Mouse (Mus musculus) urinary bladder, postnatal 14 days (tissue): ENCODE data around the gene Pskh1.
A peak's percentile ranks its signal among the peaks of the same experiment; 100 is the strongest.

Experiments
- DNase-seq: peaks from one replicate; pipeline ENCODE4 v3.0.0; 2021; ENCODE audit warnings: low spot score

Pskh1 gene

DNA sequence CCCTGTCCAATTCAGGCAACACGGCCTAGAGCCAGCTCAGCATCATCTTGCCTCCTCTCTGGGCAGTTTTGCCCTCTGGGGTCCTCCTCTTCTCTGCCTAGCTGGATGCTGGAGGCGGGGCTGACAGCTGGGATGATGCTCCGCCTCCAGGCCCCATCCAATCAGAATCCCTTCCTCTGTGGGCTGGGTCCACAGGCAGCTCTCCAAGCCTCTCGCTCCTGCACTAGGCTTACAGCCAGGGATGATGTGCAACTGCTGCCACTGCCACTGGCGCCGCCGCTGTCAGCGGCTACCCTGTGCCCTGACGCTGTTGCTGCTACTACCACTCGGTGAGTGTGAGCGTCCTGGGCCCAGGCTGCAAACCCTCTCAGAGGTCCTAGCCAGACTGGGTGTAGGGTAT lies 6.9 kb upstream of the Pskh1 start, which contains the start of gene Nrn1l:
Gene Nrn1l (plus strand): TSS at position 229 of the 400 bp plus-strand sequence.
- peak; percentile 70 for DNase-seq

DNA sequence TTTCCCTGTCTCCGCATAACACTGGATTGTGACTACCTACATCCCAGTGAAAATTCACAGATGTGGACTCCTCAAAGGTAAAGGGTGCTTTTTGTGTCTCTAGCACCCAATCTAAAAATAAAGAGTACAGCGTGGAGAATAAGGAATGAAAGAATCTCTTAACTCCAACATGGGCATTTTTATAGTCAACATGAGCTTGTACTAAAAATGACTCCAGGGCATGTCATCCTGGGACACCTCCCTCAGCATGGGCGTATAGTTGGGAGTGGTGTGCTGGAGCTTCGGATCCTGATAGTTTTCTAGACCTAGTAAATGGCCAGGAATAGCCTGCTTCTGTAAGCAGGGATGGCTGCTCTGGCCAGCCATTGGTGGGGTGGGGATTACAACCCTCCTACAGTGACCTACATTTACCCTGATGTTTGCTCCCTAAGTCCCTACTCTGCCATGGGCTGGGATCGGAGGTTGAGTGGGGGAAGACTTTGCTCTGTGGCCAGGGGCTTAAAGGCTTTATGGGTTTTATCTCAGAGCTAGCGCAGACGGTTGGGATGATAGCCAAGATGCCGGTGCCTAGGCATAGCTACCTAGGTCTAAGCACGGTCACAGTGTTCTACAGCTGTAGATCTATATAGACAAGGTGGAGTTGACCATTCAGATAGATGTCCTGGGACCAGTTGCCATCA lies 2.3 kb upstream of the Pskh1 start:
- no peak for DNase-seq

DNA sequence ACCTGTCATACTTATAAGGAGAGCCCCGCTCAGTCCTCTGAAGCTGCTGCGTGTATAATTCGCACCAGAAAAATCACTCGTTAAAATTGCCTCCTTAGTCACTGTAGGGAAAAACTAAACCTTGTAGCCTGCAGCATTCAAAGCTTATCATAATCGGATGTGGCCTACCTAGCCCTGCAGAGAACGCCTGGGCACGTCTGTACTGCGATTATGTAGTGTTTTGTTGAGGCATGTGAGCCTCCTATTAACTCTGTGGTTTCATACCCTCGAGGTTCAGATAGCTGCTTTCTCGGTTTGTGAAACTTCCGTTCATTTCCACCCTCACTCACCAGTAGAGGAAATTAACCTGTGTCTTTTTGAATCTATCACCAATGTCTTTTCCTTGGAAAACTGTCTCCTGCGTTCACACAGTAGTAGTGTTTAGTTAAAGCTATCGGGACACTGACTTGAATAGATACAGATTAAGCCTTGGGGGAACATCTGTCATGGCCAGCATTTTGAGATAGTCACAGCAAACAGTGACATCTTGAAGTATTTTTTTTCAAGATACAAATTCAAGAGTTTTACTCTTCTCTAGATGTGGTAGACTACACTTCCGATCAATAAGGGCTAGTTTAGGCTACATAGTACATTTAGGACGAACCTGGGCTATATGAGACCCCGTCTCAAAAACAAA lies 838 bp downstream of the Pskh1 start:
- DNase-seq = no peak

DNA sequence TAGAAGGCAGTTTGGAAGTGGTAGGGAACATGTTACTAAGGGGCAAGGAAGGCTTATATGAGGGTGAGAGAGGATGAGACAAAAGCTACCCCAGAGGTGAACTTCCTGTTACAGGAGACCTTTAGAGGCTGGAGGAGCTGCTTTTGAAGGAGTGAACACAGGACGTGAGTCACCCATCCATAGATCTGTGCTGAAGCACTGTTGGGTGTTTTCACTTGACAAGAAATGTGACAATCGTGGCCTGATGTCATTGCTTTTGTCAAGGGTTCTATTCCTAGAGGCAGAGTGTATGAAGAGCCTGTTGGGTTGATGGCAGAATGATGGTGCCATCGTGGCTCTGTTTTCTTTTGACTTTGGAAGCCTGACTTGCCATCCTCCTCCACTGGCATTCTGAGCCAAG lies 19.1 kb downstream of the Pskh1 start:
- DNase-seq = no peak

DNA sequence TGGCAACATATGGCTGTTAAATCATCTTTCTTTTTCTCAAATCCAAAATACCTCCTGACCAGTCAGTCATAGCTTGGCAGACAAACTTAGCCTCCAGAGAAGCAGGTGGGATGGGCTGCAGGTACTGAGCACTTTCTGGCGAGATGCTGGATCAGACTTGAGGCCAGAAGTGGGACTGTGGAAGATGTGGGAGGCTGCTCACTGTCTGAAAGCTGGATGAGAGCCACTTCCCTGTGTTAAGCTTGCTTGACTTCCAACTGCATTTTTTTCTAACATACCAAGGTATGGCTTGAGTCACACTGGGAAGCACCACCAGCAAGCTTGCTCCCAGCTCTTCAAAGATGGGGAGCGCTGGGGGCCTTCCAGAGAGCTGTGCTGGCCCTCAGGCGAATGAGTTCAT lies 24.9 kb downstream of the Pskh1 start:
- DNase-seq = no peak

DNA sequence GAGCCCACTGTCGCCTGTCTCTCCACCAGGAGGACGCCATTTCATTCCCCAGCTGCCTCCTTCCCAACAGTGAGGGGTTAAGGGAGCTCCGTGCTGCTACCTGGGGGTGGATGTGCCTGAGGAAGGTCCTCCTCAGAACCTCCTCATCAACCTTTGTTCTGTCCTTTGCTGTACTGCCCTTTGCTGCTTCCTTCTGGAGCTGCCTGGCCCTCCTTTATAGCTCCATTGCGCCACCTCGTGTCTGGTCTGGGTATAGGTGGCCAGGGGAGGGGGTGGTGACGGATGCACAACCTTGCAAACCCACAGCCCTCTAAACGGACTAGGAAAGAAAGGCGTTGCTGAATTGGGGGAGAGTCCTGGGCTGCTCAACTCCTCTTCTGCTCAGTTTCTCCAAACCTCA lies 30.4 kb downstream of the Pskh1 start:
- DNase-seq = peak; percentile 86

DNA sequence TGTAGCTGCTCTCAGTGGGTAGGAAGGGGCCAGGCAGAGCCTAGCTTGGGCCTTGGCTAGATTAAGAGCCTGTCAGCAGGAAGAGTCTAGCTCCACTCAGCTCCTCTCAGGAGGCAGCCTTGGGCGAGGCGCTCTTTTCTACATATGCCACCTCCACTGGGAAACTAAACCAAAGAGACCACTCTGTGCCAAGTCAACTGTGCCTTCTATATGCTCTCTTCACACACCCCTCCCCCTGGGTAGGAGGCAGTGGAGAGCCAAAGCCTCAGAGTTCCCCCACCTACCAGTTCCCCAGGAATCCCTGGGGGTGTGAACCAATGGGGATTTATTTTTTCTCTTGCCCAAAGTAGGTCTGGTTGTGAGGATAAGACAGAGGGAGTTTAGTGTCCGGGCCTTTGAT lies 31.0 kb downstream of the Pskh1 start:
- no peak for DNase-seq

DNA sequence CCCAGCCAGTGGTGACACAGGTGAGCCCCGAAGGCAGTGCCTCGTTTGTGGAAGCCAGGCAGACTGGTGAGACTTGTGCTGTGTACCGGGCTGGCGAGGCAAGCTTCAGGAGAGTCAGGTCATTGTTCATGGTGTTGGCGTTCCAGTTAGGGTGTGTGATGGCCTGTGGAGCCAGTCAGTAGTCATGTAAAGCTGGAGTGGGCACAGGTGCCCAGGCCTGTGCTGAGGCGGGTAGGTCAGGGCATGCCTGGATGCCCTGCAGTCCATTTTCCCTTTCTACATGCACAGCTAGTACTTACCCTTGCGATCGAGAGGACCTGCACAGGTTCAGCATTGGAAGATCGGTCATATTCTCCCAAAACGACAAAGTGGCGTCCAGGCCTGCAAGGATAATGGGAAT lies 32.3 kb downstream of the Pskh1 start:
- DNase-seq = no peak

DNA sequence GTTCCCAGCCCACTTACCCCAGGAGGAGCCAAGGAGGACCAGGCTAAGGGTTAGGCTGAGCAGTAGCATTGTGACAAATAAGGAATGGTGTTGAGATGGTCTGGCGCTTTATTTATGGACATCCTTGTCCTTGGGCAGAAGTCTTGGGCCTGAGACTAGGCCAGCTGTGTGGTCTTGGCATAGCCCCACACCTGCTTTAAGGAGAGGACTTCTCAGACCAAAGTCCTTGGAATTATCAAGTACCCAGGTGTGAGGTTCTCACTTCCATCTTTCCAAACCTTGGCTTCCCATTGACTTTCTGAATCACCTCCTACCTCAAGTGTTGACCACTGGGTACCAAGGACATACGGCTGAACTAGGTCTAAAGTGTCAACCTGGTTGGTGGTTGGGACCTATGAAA lies 33.5 kb downstream of the Pskh1 start, which contains the start of gene Ctrl:
Gene Ctrl (minus strand): TSS at position 101 of the 400 bp plus-strand sequence.
- DNase-seq = no peak

DNA sequence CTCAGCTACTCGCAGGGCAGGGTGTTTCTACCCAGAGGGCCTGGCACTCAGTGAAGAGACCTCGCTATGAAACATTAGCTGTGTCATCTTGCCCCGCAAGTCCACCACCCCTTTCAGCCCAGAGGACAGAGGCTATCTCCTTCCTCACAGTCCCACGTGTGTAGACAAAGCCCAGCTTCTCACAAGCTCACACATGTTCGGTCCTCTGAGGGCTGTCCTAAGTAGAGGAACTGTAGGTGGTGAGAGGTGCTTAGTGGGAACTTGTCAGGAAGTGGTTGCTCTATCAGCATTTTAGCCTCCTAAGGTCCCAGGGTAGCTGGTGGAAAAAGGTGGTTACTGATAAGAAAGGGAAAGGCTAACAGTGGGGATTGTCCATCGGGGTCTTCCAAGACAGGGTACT lies 34.9 kb downstream of the Pskh1 start:
- no peak for DNase-seq

DNA sequence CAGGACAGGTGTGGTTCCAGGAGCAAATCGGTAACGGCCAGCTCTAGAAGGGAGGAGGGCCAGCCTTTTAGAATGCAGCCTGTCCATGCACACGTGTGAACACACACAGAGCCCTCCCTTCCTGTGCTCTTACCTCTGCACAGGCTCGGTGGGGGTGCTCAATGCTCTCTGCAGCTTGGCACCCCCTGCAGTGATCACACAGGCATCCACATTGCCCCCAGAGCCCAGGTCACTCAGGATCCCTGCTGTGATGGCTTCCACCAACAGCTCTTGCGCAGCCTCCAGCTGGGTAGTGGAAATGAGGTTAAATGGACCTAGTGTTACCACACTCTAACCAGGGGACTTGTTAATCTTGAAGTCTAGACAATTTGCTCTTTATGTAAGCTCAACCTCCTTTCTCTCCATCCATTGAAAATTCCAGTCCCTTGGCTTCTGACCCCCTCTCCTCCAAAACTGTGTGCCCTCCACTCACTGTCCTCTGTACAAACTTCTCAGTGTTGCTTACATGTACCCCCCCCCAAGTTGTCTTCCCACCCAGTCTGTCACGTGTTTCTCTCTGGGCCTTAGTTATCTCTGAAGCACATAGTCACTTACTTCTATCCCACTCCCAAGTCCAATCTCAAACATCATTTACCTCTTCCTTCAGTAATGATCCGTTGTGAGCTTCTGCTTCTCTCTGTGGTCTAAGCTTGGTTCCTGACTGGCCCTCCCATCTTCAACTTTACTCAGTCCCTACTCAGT lies 35.8 kb downstream of the Pskh1 start:
- DNase-seq = no peak

DNA sequence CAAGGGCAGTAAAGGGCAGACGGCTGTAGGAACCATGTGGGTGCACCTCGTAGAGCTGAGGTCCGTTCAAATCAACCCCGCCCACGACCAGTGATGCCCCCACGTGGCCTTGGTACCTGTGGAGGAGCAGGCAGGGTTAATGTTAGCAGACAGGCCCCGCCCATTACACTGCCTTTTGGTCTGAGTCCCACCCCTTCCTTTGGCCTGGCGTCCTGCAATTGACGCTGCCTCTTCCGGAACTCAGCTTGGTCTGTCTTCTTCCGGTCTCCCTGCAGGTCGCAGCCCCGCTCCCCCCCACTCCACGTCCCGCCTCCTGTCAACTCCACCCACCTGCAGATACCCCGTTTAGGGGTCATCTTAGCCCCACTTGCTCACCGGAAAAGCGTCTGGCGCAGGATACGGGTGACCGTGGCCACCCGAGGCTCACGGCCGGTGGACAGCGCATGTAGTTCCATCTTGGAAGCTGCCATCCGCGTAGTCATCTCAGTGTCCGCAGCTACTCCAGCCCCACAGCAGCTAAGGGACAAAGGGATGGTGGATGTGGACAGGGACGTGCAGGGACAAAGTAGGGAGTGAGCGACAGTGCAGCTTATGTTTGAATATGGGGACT lies 36.7 kb downstream of the Pskh1 start:
- peak; percentile 88 for DNase-seq

DNA sequence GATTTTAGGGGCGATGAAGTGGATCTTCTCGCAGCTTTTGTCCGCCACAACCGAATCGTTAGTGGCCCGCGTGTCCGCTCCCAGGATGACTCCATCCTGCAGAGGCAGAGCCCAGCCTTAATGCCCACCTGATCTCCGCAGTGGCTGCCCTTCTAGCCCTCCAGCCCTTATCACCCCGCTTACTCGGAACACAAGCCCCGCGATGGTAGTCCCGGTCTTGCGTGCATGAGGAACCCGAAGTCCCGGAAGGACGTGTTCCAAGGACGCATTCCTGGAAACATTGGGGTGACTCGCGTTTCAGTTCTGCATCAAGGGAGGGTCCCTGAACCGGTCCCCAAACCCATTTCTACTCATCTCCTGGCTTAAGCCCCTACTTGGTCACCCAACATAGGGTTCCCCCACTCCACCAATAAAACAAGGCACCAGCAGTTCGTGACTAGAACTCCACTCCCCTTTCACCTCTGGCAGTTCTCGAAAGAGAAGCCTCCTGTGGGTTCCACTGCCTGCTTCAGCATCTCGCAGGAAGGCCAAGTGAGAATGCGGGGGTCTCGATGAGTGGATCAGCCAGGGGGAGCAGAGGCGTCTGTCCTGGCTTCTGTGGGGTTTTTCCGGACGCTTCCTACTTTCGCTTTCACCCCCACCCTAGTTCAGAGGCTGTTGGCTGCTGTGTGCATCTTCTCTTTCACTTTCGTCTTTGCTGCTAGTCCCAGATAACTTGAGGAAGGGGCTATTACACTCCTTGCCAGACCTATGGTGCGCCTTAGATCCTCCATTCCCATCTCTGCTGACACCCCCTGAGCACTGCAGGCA lies 37.5 kb downstream of the Pskh1 start:
- DNase-seq = peak; percentile 30

DNA sequence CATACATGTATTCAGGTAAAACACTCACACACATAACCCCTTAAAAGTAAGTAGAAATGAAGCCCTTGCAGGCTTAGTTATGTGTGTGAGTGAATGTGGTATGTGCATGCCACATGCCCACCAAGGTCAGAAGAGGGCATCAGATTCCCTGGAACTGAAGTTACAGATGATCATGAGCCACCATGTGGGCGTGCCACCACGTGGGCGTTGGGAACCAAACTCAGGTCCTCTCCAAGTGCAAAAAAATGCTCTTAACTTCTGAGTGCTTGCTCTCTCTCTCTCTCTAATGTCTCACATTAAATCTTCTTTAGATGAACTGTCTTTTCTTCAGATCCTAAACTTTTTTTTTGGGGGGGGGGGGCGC lies 38.0 kb downstream of the Pskh1 start, which contains the start of gene Psmb10:
Gene Psmb10 (minus strand): TSS at position 139 of the 364 bp plus-strand sequence.
- DNase-seq = no peak

DNA sequence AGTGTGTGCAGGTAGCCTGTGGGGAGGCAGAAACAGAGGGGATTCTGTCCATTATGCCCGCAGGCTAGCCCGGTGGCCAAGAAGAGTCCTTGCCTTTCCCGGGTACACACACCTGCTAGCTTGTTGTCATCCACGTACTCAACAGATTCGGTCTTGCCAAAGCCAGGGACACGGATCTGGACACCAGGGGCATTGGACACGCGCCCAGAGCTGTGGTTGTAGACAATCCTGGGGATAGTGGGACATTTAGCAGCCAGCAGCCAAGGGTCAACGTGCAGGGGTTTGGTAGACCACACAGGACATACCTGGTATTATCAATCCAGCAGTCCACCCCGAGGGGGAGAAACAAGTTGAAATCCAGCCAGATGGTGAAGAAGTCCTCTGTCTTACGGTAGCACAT lies 41.8 kb downstream of the Pskh1 start:
- no peak for DNase-seq

DNA sequence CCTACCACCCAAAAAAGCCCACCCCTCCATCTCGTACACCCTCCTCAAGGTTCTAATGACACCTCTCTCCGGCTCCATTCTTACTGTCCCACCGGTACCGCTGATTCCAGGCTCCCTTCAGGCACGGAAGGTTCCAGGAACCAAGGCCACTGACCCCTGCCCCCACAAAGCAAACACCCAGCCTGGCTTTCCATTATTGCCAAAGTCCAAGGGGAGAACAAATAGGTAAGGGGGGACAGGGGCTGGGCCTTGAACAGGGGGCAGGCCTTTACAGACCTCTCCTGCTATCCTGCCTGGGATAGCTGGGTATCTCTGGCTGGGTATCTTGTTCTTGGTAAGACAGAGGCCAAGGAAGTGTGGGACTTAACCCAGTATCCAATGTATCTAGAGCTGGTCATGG lies 42.3 kb downstream of the Pskh1 start:
- no peak for DNase-seq

DNA sequence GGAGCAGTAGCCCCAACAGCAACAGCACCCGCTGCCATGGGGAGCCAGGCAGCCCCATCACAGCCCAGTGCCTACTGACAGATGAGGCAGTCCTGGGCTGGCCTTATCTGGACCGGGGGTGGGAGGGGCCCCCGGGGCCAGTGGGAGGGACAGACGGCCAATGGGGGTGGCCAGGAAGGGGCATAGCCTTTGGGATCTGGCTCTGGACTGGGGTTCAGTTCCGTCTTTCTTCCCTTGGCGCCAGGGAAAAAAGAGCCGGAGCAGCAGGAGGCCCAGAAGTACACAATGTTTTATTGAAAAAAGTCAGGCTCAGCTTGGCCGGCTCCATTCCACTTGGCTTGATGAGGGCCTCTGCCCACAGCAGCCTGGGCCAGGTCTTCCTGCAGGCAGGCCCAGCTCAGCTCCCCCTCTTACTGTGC lies 43.1 kb downstream of the Pskh1 start, which contains the start of gene Lcat:
Gene Lcat (minus strand): TSS at position 62 of the 419 bp plus-strand sequence.
- no peak for DNase-seq

DNA sequence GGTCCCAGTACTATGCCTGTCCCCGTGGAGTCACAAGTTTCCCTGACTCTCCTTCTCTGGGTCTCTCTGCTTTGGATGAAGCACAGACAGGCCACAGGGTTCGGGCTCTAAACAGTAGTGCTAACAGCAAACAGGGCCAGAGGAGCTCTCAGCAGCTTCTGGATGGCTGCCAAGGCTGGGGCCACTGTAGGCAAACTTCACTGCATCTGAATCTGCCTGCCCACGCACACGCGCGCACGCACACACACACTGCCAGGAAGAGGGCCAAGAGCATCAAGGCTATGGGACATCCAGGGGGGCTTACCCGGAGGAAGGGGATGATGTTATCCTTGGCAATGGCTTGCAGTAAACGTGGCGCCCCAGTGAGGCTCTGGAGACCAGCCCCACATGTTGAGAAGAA lies 49.1 kb downstream of the Pskh1 start:
- peak; percentile 56 for DNase-seq

DNA sequence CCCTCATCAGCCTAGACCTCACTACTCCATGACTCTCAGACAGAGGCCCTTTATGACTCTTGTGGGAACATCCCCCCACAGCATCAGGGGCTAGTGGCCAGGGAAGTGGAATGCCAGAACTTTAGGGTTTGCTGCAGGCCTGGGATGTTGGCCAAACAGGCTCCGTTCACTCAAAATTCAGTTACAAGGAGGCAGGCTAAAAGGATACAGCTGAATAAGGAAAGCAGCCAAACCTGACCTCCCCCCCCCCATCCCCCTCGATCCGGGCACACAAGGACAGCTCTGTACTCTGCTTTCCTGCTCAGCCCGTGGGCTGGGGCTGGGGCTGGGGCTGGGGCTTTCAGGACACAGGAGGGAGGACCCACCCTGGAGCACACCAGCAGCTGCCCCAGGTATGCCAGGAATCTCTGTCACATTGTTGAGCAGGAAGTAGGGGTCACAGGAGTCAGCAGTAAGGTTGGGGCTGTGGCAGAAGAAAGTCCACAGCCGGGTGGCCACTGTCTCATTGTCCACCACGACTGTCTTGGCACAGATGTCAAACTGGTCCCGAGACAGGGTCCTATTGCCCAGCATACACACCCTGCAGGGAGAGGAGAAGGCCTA lies 50.9 kb downstream of the Pskh1 start:
- peak; percentile 40 for DNase-seq

DNA sequence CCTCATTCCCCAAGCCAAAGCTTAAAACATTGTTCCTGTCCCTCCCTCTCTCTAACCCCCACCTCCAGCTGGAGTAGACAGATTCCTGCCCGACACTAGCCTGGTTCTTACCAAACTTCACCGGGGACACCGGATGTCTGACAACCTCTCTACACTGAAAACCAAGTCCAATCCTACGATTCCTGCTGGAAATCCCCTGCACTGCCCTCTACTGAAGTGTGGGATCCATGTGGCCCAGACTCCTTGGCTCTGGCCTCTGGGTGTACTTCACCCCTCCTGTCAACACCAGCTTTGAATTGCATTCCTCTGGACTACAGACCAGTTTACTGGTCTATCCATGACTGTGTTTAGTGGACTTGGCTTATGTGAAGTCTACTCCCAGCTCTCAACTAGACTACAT lies 56.3 kb downstream of the Pskh1 start:
- DNase-seq = no peak

DNA sequence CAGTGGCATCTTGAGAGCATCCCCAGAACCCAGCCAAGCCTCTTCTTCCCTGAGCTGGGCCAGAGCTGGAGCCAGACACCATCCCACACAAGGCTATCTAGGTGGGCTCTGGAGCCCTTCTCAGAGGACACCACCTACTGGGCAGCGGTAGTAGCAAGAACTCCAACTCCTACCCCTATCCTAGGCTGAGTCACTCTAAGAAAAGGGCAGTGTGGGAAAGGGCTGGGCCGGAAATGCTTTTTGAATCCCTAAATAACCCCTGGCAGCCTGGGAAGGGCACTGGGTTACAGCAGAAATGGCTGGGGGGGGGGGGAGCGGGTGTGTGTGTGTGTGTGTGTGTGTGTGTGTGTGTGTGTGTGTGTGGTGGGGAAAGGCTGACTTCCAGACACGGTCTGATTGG lies 57.6 kb downstream of the Pskh1 start:
- no peak for DNase-seq
